Mouse (Mus musculus) MEL (cell line): ENCODE measurements at regions not wholly inside any gene's neighbourhood (a gene's known extent, or its start where the extent isn't known, plus 50 kb on each side); places are given as distances from the start of the nearest gene placed in this dataset.

Experiments used
- DNase-seq: peaks from one replicate; pipeline ENCODE4 v3.0.0; 2011; ENCODE audit warnings: low read depth, low spot score
- H3K27ac ChIP-seq: 2 replicates; pipeline ENCODE4 v1.5.1; 2012; ENCODE audit warnings: low read depth, mild to moderate bottlenecking, control low read depth, low read length, moderate library complexity; ENCODE audit not compliant: control insufficient read depth
- H3K27me3 ChIP-seq, 2 experiments: fragments of 150-350 bp in 1 of 2; sonication (generic) in 1 of 2; 2 replicates each; pipeline ENCODE4 v1.6.1; 2012; ENCODE audit warnings: low read length in 2 of 2, mild to moderate bottlenecking in 2 of 2, improper control_type of control experiment in 1 of 2, moderate library complexity in 1 of 2; ENCODE audit not compliant: insufficient read depth in 2 of 2, control insufficient read depth in 1 of 2
- H3K36me3 ChIP-seq, 2 experiments: 2 replicates each; pipeline ENCODE4 v1.6.1; 2012 to 2014; ENCODE audit warnings: low read length in 2 of 2, improper control_type of control experiment in 1 of 2, inconsistent platforms in 1 of 2, mild to moderate bottlenecking in 1 of 2; ENCODE audit not compliant: insufficient read depth in 2 of 2, control insufficient read depth in 1 of 2
- H3K4me1 ChIP-seq, 2 experiments: fragments of 150-350 bp in 1 of 2; sonication (generic) in 1 of 2; 2 replicates each; pipeline ENCODE4 v1.6.1; 2012; ENCODE audit warnings: low read length in 2 of 2, improper control_type of control experiment in 1 of 2, mild to moderate bottlenecking in 1 of 2; ENCODE audit not compliant: insufficient read depth in 2 of 2, control insufficient read depth in 1 of 2
- H3K4me3 ChIP-seq, 2 experiments: fragments of 150-350 bp in 1 of 2; sonication (generic) in 1 of 2; 2 replicates each; pipeline ENCODE4 v1.5.1; 2012; ENCODE audit warnings: low read depth in 2 of 2, low read length in 2 of 2, mild to moderate bottlenecking in 2 of 2, moderate library complexity in 2 of 2, control low read depth in 1 of 2, improper control_type of control experiment in 1 of 2; ENCODE audit not compliant: control insufficient read depth in 1 of 2, insufficient read depth in 1 of 2
- H3K79me2 ChIP-seq: 2 replicates; pipeline ENCODE4 v1.6.1; 2012; ENCODE audit warnings: mild to moderate bottlenecking, low read length, moderate library complexity; ENCODE audit not compliant: control insufficient read depth, poor library complexity, insufficient read depth
- H3K9ac ChIP-seq: 2 replicates; pipeline ENCODE4 v1.6.1; 2012; ENCODE audit warnings: low read depth, mild to moderate bottlenecking, control low read depth, low read length, moderate library complexity; ENCODE audit not compliant: control insufficient read depth, poor library complexity, severe bottlenecking
- H3K9me3 ChIP-seq: fragments of 150-350 bp; sonication (generic); replicated peaks from 2 replicates; pipeline ENCODE4 v1.6.1; 2012; ENCODE audit warnings: mild to moderate bottlenecking, low read length, improper control_type of control experiment, moderate library complexity; ENCODE audit not compliant: insufficient read depth
- CHD1 ChIP-seq: IDR thresholded peaks from 2 replicates; pipeline ENCODE4 v1.6.1; 2012; ENCODE audit warnings: low read depth, mild to moderate bottlenecking, inconsistent platforms, low read length, improper control_type of control experiment
- E2F4 ChIP-seq: IDR thresholded peaks from 2 replicates; pipeline ENCODE4 v1.6.1; 2011; ENCODE audit warnings: low read depth, low read length, improper control_type of control experiment, borderline replicate concordance
- GABPA ChIP-seq: IDR thresholded peaks from 2 replicates; pipeline ENCODE4 v1.6.1; 2012; ENCODE audit warnings: low read depth, mild to moderate bottlenecking, inconsistent platforms, low read length, improper control_type of control experiment, moderate library complexity
- HCFC1 ChIP-seq: IDR thresholded peaks from 2 replicates; pipeline ENCODE4 v1.6.1; 2012; ENCODE audit warnings: low read depth, mild to moderate bottlenecking, inconsistent platforms, low read length, improper control_type of control experiment, moderate library complexity
- KAT2A ChIP-seq: conservative IDR thresholded peaks from 2 replicates; pipeline ENCODE4 v1.6.1; 2012; ENCODE audit warnings: low read depth, low read length, improper control_type of control experiment, inconsistent platforms
- MEF2A ChIP-seq: IDR thresholded peaks from 2 replicates; pipeline ENCODE4 v1.6.1; 2014; ENCODE audit warnings: low read depth, mild to moderate bottlenecking, inconsistent platforms, low read length, improper control_type of control experiment; ENCODE audit not compliant: poor library complexity, insufficient replicate concordance, severe bottlenecking; ENCODE audit errors: extremely low read depth
- MXI1 ChIP-seq: IDR thresholded peaks from 2 replicates; pipeline ENCODE4 v1.6.1; 2011; ENCODE audit warnings: mild to moderate bottlenecking, low read depth, low read length, improper control_type of control experiment
- MYC ChIP-seq: IDR thresholded peaks from 2 replicates; pipeline ENCODE4 v1.6.1; 2011; ENCODE audit warnings: low read depth, mild to moderate bottlenecking, low read length, improper control_type of control experiment, moderate library complexity
- NELFE ChIP-seq: IDR thresholded peaks from 2 replicates; pipeline ENCODE4 v1.6.1; 2011; ENCODE audit warnings: low read depth, low read length, improper control_type of control experiment
- POLR2AphosphoS2 ChIP-seq: IDR thresholded peaks from 2 replicates; pipeline ENCODE4 v1.6.1; 2011; ENCODE audit warnings: low read length, improper control_type of control experiment
- RAD21 ChIP-seq: IDR thresholded peaks from 2 replicates; pipeline ENCODE4 v1.6.1; 2011; ENCODE audit warnings: mild to moderate bottlenecking, low read depth, low read length, improper control_type of control experiment
- SIN3A ChIP-seq: IDR thresholded peaks from 2 replicates; pipeline ENCODE4 v1.6.1; 2012; ENCODE audit warnings: low read length, improper control_type of control experiment, inconsistent platforms
- TCF12 ChIP-seq: IDR thresholded peaks from 2 replicates; pipeline ENCODE4 v1.6.1; 2014; ENCODE audit warnings: low read depth, mild to moderate bottlenecking, inconsistent platforms, low read length, improper control_type of control experiment, moderate library complexity
- USF2 ChIP-seq, 2 experiments: IDR thresholded peaks; 2 replicates each; pipeline ENCODE4 v1.6.1; 2011 to 2012; ENCODE audit warnings: improper control_type of control experiment in 2 of 2, low read length in 2 of 2, borderline replicate concordance in 1 of 2, inconsistent platforms in 1 of 2, low read depth in 1 of 2, mild to moderate bottlenecking in 1 of 2; ENCODE audit not compliant: insufficient read depth in 1 of 2
- ZKSCAN1 ChIP-seq: IDR thresholded peaks from 2 replicates; pipeline ENCODE4 v1.6.1; 2012; ENCODE audit warnings: low read depth, mild to moderate bottlenecking, inconsistent platforms, low read length, improper control_type of control experiment, moderate library complexity
- ZMIZ1 ChIP-seq: IDR thresholded peaks from 2 replicates; pipeline ENCODE4 v1.6.1; 2012; ENCODE audit warnings: low read depth, mild to moderate bottlenecking, inconsistent platforms, low read length, improper control_type of control experiment, moderate library complexity
- ZNF384 ChIP-seq: IDR thresholded peaks from 2 replicates; pipeline ENCODE4 v1.6.1; 2012; ENCODE audit warnings: low read depth, mild to moderate bottlenecking, inconsistent platforms, low read length, improper control_type of control experiment

DNA sequence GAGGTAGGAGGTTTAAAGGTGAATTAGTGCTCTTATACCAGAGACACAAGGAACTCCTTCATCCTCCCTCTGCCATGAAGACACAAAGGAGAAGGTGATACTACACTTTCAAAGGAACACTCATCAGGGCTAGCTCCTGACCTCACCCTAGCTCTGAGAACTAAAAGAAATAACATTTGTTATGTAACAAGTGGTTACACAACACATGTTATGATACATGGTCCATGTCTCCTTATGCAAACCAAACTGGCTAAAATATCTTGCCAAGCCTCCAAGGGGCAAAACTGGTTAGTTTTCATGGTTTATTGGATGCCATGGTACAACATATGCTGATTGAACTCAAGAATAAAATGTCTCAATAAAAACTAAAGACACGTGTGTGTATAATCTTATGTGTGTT lies 260.9 kb downstream of the Phf14 start:
- H3K79me2 ChIP-seq, result no peaks in the 10 kb centered on the region
- H3K27me3 ChIP-seq, result no peaks in the 10 kb centered on the region
- H3K27ac ChIP-seq, result no peak overlapping the region
- TF ChIP-seq RAD21 (no peak), NELFE (no peak)
- H3K9ac ChIP-seq, result no peak overlapping the region
- no peak for DNase-seq
- no peaks in the 10 kb centered on the region for H3K9me3 ChIP-seq
- no peak overlapping the region for H3K4me3 ChIP-seq
- H3K4me1 ChIP-seq, result no peaks in the 10 kb centered on the region
- H3K36me3 ChIP-seq, result no peaks in the 10 kb centered on the region

GRCm38 (mm10) chr6:12169431-12169830 lies 261.8 kb downstream of the Phf14 start:
- H3K36me3 ChIP-seq, result no peaks in the 10 kb centered on the region
- H3K27me3 ChIP-seq, result no peaks in the 10 kb centered on the region
- H3K9ac ChIP-seq, result no peak overlapping the region
- no peaks in the 10 kb centered on the region for H3K9me3 ChIP-seq
- H3K27ac ChIP-seq, result no peak overlapping the region
- no peaks in the 10 kb centered on the region for H3K79me2 ChIP-seq
- DNase-seq, result no peak
- no peak for TF ChIP-seq MEF2A
- no peak for TF ChIP-seq TCF12
- TF ChIP-seq ZNF384, result no peak
- TF ChIP-seq POLR2AphosphoS2, result no peak
- TF ChIP-seq CHD1, result no peak
- no peak for TF ChIP-seq USF2 (IDR thresholded peaks at IDR 0.05; ENCODE audit: borderline replicate concordance in 1 of 2, insufficient read depth in 1 of 2, low read depth in 1 of 2, low read length in 2 of 2)
- no peak for TF ChIP-seq ZMIZ1
- no peak for TF ChIP-seq KAT2A
- TF ChIP-seq E2F4, result no peak
- TF ChIP-seq GABPA, result no peak
- no peak for TF ChIP-seq SIN3A
- no peak for TF ChIP-seq ZKSCAN1
- TF ChIP-seq MYC, result no peak
- TF ChIP-seq MXI1, result no peak
- no peak for TF ChIP-seq HCFC1
- TF ChIP-seq, all 39 proteins: peak for 0
- Histone ChIP-seq H3K4me1 (no peaks in the 10 kb centered on the region), H3K4me3 (no peak overlapping the region)
